Mouse (Mus musculus) urinary bladder, adult 18-20 months (tissue): ENCODE data around the gene Rmdn2.

ENCODE experiments used
- DNase-seq, 2 experiments: peaks; one replicate each; pipeline ENCODE4 v3.0.0; 2022; ENCODE audit warnings: low spot score in 2 of 2, mixed read lengths in 2 of 2

Rmdn2 gene

GRCm38 (mm10) chr17:79705671-79706455 lies 94.2 kb downstream of the Rmdn2 start:
- no peak for DNase-seq

- DNase-seq: no peak
Observed at GRCm38 (mm10) chr17:79708168-79708567, 96.5 kb downstream of the Rmdn2 start.

DNA sequence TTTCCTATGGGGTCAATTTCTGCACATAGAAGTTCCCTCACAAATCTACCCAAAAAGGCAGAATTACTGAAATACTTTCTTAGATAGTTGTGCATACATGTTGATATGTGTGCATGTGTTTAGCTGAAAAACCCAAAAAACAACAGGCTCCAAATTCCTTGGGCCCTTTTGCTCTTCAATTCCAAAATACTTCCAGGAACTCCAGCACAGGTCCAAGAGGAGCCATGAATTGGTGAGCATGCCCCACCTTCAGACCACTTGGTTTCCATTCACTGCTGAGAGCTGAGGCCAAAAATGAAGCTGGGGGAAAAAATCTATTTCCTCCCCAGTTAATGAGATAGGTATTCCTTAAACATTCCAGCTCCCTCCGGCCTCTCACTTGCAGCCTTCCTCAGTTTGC lies 98.1 kb downstream of the Rmdn2 start:
- DNase-seq: no peak

- no peak for DNase-seq
Observed at GRCm38 (mm10) chr17:79710246-79710842, 98.7 kb downstream of the Rmdn2 start.

DNA sequence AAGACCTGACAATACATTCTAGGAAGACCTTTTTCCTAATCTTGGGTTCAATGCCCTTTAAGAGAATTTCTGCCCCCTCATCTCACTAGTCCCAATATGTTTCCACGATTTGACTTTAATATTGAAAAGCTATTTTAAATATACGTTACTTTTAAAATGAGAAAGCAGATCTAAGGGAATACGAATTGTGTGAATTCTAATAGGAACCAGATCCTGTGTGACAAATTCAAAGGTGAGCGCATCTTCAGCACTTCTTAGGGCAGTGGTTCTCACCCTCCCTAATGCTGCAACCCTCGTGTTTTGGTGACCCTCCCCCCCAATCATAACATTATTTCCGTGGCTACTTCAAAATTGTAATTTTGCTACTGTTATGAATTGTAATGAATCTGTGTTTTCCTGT lies 100.3 kb downstream of the Rmdn2 start:
- DNase-seq: no peak

DNA sequence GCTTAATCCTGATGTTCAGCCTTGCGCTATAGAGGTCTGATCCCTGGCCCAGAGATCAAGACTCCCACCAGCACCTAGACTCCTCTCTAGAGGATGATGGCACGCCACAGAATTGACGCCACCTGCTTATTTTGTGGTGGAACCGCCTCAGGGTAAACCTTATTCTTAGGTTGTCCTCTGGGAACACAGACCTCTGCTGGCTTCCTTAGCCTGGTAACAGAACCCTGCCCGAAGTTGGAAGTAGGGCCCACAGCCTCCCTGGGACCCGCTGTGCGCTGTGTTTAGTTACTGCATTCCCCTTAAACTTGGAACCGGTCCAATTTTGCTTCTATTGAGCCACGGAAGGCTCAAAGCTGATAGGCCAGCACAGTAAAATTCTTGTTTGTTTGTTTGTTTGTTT lies 100.9 kb downstream of the Rmdn2 start:
- DNase-seq: no peak

- peak in 1 of 2 experiments; percentile 39 for DNase-seq
Observed at GRCm38 (mm10) chr17:79713276-79713642, 101.6 kb downstream of the Rmdn2 start.

DNA sequence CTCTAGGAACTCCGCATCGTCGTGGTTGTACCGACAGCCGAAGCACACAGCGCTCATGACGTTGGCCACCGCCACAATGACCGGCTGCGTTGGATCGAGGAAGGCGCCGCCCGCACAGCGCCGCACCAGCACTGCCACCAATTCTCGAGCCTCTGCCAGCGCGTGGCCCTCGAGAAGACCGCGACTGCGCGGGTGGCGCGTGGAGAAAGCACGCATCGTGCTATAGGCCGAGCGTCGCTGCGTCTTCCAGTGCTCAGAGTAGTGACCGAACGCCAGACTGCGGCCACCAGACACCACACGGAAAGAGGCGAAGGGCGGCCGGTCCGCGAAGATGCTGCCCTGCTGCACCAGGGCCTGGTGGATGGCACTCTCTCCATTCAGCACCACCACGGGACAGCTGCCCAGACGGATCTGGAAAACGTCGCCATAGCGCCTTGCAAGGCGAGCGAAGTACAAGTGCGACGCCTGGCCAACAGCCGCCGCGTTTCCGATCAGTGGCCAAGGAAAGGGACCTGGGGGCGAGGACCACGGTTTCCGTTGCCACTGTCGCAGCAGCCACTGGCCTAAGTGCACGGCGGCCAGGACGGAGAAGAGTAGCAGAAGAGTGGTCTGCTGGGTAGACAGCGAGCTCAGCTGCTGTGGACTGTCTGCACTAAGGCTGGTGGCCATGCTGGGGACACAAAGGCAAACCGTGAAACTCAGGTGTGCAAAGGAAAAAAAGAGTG lies 102.1 kb downstream of the Rmdn2 start:
- peak in 1 of 2 experiments; percentile 44 for DNase-seq

- no peak for DNase-seq
Observed at GRCm38 (mm10) chr17:79714368-79714895, 102.8 kb downstream of the Rmdn2 start.

DNA sequence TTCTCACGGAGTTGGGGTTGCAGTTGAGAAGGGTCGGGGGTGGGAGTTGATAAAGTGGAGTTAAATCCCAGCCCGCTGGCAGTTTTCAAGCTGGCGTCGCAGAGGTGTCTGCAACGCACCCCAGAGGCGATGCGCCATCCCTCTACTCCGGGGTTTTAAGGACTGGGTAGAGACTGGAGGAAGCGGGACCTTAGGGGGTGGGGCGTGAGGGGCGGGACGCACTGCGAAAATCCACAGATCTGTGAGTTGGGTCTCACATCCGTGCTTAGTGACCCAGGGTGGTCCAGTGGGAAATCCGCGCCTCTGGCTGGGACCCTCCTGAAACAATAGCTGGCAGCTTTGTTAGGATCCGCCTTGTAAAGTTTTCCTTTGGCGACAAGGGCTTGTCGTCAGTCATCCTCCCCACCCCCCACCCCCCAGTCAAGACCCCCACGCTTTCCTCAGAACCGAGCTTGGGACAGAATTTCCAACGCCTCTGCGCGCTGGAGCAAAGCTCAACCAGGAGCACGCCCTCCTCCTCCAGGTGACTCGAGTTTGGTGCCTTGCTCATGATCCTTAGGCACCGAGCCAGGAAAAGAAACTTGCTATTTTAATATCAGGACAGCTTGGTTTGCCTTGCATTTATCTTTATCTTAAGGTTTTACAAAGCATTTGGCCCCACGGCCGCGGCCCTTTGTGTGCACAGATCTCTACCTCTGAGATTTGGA lies 103.4 kb downstream of the Rmdn2 start, which contains the start of gene Cyp1b1:
TSS of gene Cyp1b1 (minus strand) at position 131 of the 707 bp plus-strand sequence.
- DNase-seq: no peak

DNA sequence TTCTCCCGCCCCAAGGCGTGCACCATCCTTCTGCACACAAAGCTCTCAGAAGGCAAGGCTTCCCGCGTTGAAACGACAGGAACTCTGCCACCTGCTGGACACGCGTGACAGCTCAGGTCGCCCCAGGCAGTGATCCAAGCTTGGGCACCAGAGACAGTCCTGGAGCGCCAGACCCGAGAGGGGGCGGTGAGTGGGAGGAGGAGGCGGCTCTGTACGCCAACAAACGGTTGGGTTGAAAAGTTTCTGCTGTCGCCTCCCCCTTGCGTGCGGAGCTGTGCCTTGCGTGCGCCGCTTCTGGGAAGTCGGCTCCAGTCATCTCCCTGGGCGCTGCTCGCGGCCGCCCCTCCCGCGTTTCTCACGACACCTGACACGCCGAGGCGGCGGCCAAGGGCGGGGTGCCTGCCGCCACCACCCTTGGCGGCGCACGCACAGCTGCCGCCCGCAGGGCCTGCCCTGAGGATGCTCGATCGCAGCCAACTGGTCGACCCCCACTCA lies 104.0 kb downstream of the Rmdn2 start:
- peak; percentile 82 to 88 for DNase-seq

DNA sequence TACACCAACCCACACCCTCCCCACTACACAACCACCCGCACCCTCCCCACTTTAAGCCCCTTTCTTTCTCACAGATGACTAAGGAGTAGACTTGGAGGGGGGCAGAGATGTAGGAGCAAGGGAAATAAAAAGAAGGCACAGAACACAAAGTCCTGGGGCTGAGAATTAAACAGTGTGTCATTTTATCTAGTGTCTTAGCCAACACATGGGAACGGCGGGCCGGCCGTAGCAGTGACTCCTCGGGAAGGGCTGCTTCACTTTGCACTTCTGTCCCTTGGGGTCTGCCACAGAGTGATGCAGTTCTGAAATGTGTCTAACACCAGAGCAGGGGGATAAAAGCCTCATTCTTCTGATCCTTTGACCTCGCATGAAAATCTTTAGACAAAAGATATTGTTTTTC lies 109.0 kb downstream of the Rmdn2 start:
- no peak for DNase-seq

DNA sequence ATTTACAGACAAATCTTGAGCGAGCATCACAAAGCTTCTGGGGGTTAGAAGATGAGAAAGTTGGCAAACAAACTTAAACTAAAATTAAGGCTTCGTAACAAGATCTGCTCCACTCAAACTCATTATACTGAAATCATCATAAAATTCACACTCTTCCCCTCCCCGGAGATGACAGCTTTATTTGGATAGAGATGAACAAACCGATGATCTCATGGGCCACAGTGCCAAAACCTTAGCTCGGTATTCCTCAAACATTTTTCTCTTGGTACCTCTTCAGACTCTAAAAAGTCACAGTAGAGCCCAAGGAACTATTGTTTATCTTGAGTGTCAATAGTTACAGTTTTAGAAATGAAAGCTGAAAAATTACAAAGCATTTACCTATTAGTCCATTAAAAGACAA lies 115.0 kb downstream of the Rmdn2 start:
- no peak for DNase-seq

DNA sequence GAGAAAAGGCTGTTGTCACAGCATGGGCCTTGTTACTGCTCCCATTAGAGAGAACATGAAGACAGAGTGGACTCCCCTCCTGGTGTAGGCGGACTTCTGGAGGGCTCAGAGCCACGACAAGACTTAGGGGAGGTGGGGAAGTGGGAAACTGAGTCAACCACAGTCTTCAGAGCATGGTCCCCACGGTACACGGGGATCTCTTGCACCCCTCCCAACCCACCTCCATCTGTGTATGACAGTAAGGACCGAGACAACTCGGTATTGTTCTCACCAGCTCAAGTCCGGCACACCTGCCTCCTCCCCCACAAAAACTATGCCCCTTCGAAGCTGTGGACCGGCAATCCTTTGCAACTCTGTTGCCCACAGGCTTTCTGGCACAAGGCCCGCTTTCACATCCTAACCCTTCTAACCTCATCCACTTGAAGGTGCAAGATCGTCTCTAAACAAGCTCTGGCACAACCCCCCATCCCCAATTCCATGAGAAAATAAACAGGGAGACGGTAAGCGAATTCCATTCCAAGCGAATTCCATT lies 116.5 kb downstream of the Rmdn2 start:
- DNase-seq: no peak

DNA sequence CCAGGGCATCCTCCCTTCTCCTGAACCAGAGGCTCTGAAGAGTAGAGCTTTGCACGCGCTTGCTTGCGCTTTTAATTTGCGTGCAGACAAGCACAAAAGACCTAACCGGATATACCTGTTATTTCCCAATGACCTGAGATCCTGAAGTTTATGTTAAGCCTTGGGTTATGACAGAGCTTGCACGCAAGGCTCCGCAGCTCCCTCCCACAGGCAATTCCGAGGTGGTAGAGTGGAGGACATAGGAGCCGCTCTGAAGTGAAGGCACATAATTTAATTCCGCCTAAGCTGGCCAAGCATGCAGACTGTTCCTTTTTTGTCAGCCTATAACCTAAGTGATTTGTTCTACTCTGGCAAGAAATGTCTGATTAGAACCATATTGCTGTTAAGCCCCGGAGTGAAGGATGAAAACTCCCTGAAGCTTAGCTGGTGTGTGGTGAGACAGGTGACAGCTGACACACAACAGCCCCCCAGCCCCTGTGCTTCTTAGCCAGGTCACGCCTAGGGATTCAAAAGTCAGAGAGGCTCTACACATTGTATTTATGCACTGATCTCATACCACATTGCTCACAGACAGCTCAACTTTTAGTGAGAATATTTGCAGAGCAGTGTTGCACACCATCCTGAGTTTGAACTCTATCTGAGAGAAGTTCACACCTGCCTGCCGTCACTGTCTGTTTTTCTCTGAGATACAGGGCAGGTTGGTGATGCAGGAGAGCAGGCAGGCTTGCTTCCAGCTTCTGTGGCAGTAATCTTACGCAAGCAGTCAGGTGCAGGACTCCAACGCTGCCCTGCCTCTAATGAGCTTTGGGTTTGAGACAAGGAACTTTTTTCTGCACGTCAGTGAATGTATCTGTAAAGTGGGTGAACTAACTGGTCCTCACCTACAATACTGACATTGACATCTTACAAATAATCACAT lies 117.2 kb downstream of the Rmdn2 start:
- no peak for DNase-seq

- no peak for DNase-seq
Observed at GRCm38 (mm10) chr17:79730988-79731387, 119.3 kb downstream of the Rmdn2 start.

DNA sequence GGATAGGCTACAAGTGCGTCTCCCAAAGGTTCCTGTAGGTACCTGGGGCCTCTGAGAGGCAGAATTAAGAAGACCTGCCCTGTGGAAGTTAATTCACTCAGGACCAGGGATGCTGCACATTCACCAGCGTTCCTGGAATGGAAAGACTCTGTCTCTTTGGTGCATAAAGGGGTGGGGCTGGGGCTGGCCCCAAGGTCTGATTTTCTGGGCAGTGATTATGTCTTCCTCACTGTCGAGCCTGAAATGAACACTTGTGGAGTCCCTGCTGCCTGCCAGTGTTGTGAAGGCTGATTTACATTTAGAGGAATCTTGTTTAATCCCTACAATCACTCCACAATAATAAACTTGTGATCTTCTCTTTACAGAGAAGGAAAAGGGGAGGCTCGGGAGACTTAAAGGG lies 121.4 kb downstream of the Rmdn2 start:
- no peak for DNase-seq

DNA sequence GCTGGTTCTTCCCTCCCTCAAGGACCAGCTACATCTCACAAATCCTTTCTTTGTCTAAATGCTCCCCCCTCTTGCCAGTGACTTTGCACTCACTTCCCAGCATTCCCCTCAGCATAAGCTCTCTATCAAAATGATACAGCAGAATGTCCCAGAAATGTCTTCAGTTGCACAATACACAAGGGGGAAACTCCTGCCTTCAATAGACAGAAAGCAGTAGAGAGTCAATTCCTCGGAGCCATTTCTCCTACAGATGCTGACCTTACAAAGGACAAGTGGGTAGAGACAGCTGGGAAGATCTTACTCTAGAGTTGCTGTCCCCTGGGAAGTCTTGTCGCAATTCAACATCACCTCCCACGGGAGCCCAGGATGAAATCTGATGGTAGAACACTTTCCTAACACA lies 125.9 kb downstream of the Rmdn2 start:
- no peak for DNase-seq

GRCm38 (mm10) chr17:79738847-79739498 lies 127.3 kb downstream of the Rmdn2 start:
- no peak for DNase-seq

DNA sequence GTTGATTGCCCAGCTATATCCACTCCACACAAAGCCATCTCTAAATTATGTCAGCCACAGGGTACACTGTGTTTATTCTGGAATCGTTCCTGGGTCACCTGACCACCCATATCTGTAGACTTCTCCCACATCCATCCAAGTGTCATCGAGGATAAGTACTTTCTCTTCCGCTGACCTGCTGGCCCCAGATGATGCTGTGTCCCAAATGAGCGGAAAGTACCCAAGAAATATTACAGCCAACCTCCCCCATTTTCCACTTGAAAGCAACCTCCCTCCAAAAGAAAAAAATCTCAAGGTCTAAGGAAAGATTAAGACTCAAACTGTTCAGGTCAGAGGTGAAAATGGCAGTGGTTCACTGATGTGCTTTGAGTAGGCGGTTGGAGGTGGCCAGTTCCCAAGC lies 131.0 kb downstream of the Rmdn2 start:
- no peak for DNase-seq
